Mouse (Mus musculus) midbrain, embryonic 11.5 days (tissue): Measurements from ENCODE around the gene Neto2. TPM values are rescaled to one million over a fixed set of nuclear protein-coding genes. Genes with fewer than 3 reads are reported as not detected.

Experiments used
- ATAC-seq: fragments of 200-750 bp; cut with Nextera tagmentation; 2 replicates; pipeline ENCODE4 v1.8.0; 2017; ENCODE audit warnings: moderate TSS enrichment, moderate library complexity; ENCODE audit not compliant: low FRiP score
- DNase-seq: peaks from one replicate; pipeline ENCODE4 v3.0.0; 2015; ENCODE audit warnings: low spot score; ENCODE audit errors: missing footprints
- H3K27ac ChIP-seq: fragments of 300-500 bp; sonication (generic); 2 replicates; pipeline ENCODE4 v1.5.1; 2014; ENCODE audit warnings: low read depth, low read length
- H3K27me3 ChIP-seq: fragments of 300-500 bp; sonication (generic); 2 replicates; pipeline ENCODE4 v1.6.1; 2014; ENCODE audit warnings: mild to moderate bottlenecking, low read length, moderate library complexity, mixed read lengths; ENCODE audit not compliant: control insufficient read depth, insufficient read depth
- H3K36me3 ChIP-seq: fragments of 300-500 bp; sonication (generic); 2 replicates; pipeline ENCODE4 v1.6.1; 2014; ENCODE audit warnings: mild to moderate bottlenecking, low read length, moderate library complexity, mixed read lengths; ENCODE audit not compliant: control insufficient read depth, insufficient read depth
- H3K4me1 ChIP-seq: fragments of 300-500 bp; sonication (generic); 2 replicates; pipeline ENCODE4 v1.6.1; 2014; ENCODE audit warnings: low read length; ENCODE audit not compliant: control insufficient read depth, insufficient read depth
- H3K4me2 ChIP-seq: fragments of 300-500 bp; sonication (generic); 2 replicates; pipeline ENCODE4 v1.6.1; 2014; ENCODE audit warnings: mild to moderate bottlenecking, moderate library complexity
- H3K4me3 ChIP-seq: fragments of 300-500 bp; sonication (generic); 2 replicates; pipeline ENCODE4 v1.5.1; 2014; ENCODE audit warnings: low read depth, low read length
- H3K9ac ChIP-seq: fragments of 300-500 bp; sonication (generic); 2 replicates; pipeline ENCODE4 v1.6.1; 2014; ENCODE audit warnings: low read length
- H3K9me3 ChIP-seq: fragments of 300-500 bp; sonication (generic); 2 replicates; pipeline ENCODE4 v1.6.1; 2016; ENCODE audit warnings: low read length; ENCODE audit not compliant: control insufficient read depth
- WGBS: fragments of 180-500 bp; shearing (Covaris S2); extraction: QIAGEN DNeasy Blood & Tissue Kit; methylation state at CpG from one replicate; pipeline ENCODE4 v1.1.7; 2014; 5-methylcytosine and 5-hydroxymethylcytosine counted together
- polyA plus RNA-seq: library from polyadenylated mRNA; unstranded; fragments of >200 nt; fragmentation: Nextera tagmentation; extraction: Ambion mirVana; gene quantifications from 2 replicates; pipeline ENCODE4 v1.2.1, GENCODE M21; 2014

The Neto2 gene
- polyA plus RNA-seq, 1 experiment from 2014 or later = 35.0 TPM

- no peak for ATAC-seq
- Histone ChIP-seq H3K9ac (no peak overlapping the region), H3K27ac (no peak overlapping the region), H3K9me3 (no peaks in the 10 kb centered on the region), H3K4me3 (no peak overlapping the region), H3K27me3 (no peaks in the 10 kb centered on the region), H3K4me2 (no peak overlapping the region), H3K4me1 (no peaks in the 10 kb centered on the region), H3K36me3 (no peaks in the 10 kb centered on the region)
- DNase-seq = no peak
These were observed 92.9 kb downstream of the Neto2 start for GRCm38 (mm10) chr8:85607804-85608203.

- Histone ChIP-seq H3K4me2 (no peak overlapping the region), H3K27ac (no peak overlapping the region), H3K9ac (no peak overlapping the region), H3K9me3 (no peaks in the 10 kb centered on the region), H3K27me3 (no peaks in the 10 kb centered on the region), H3K4me3 (no peak overlapping the region), H3K4me1 (no peaks in the 10 kb centered on the region), H3K36me3 (no peaks in the 10 kb centered on the region)
- DNase-seq = no peak
- 65% methylated on average over 1 of the region's 1 CpGs for WGBS
- ATAC-seq = no peak
These were observed 93.8 kb downstream of the Neto2 start for GRCm38 (mm10) chr8:85606974-85607373.

- H3K27me3 ChIP-seq = no peaks in the 10 kb centered on the region
- H3K9me3 ChIP-seq = no peaks in the 10 kb centered on the region
- H3K36me3 ChIP-seq = no peaks in the 10 kb centered on the region
- no peak overlapping the region for H3K27ac ChIP-seq
- 89% methylated on average over 3 of the region's 3 CpGs for WGBS
- H3K4me2 ChIP-seq = no peak overlapping the region
- no peak overlapping the region for H3K4me3 ChIP-seq
- ATAC-seq (no peak), DNase-seq (no peak)
- H3K4me1 ChIP-seq = no peaks in the 10 kb centered on the region
- H3K9ac ChIP-seq = no peak overlapping the region
These were observed 94.2 kb downstream of the Neto2 start for GRCm38 (mm10) chr8:85606561-85606960.

DNA sequence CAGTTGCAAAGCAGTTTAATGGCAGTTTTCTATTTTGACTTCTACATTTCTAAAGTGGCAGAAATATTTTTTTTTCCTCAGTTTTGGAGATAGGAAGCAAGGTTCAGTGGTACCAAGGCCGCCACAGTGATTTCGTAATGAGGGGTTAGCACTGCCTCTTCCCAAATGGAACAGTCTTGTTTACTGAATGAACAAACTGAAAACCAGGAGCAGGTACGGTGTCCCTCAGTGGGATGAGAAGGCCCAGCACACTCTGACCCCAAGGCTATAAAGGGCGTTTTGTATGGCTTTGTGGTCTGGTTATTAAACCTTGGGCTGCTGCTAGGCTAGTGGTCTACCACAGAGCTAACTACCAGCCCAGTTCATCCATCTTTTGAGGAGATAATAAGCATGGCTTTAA lies 96.5 kb downstream of the Neto2 start:
- H3K9ac ChIP-seq = no peak overlapping the region
- H3K27me3 ChIP-seq = no peaks in the 10 kb centered on the region
- H3K36me3 ChIP-seq = no peaks in the 10 kb centered on the region
- no peak overlapping the region for H3K4me3 ChIP-seq
- DNase-seq (no peak), ATAC-seq (no peak)
- no peaks in the 10 kb centered on the region for H3K9me3 ChIP-seq
- H3K4me2 ChIP-seq = no peak overlapping the region
- 85% methylated on average over 4 of the region's 4 CpGs for WGBS
- no peak overlapping the region for H3K27ac ChIP-seq
- no peaks in the 10 kb centered on the region for H3K4me1 ChIP-seq

- no peak overlapping the region for H3K27ac ChIP-seq
- H3K27me3 ChIP-seq = no peaks in the 10 kb centered on the region
- DNase-seq (peak; percentile 92), ATAC-seq (peak; percentile 54; the same call in 1 of the 2 replicates)
- no peak overlapping the region for H3K4me2 ChIP-seq
- no peak overlapping the region for H3K9ac ChIP-seq
- H3K9me3 ChIP-seq = no peaks in the 10 kb centered on the region
- H3K4me3 ChIP-seq = no peak overlapping the region
- H3K36me3 ChIP-seq = no peaks in the 10 kb centered on the region
- 44% methylated on average over 8 of the region's 8 CpGs for WGBS
- H3K4me1 ChIP-seq = no peaks in the 10 kb centered on the region
These were observed 97.4 kb downstream of the Neto2 start for GRCm38 (mm10) chr8:85603203-85603895.

- WGBS = 73% methylated on average over 4 of the region's 4 CpGs
- ATAC-seq = no peak
- H3K4me1 ChIP-seq = no peaks in the 10 kb centered on the region
These were observed 98.0 kb downstream of the Neto2 start for GRCm38 (mm10) chr8:85602737-85603136.

GRCm38 (mm10) chr8:85601741-85602140 lies 99.0 kb downstream of the Neto2 start:
- Histone ChIP-seq H3K9me3 (no peaks in the 10 kb centered on the region), H3K27ac (no peak overlapping the region), H3K4me1 (no peaks in the 10 kb centered on the region), H3K9ac (no peak overlapping the region), H3K36me3 (no peaks in the 10 kb centered on the region), H3K27me3 (no peaks in the 10 kb centered on the region), H3K4me3 (no peak overlapping the region), H3K4me2 (no peak overlapping the region)
- ATAC-seq (no peak), DNase-seq (no peak)
- 79% methylated on average over 8 of the region's 8 CpGs for WGBS

More at GRCm38 (mm10) chr8:85602737-85603136, 98.0 kb downstream of the Neto2 start:
- Histone ChIP-seq H3K9ac (no peak overlapping the region), H3K9me3 (no peaks in the 10 kb centered on the region), H3K36me3 (no peaks in the 10 kb centered on the region), H3K27ac (no peak overlapping the region), H3K27me3 (no peaks in the 10 kb centered on the region), H3K4me3 (no peak overlapping the region), H3K4me2 (no peak overlapping the region)
- no peak for DNase-seq

DNA sequence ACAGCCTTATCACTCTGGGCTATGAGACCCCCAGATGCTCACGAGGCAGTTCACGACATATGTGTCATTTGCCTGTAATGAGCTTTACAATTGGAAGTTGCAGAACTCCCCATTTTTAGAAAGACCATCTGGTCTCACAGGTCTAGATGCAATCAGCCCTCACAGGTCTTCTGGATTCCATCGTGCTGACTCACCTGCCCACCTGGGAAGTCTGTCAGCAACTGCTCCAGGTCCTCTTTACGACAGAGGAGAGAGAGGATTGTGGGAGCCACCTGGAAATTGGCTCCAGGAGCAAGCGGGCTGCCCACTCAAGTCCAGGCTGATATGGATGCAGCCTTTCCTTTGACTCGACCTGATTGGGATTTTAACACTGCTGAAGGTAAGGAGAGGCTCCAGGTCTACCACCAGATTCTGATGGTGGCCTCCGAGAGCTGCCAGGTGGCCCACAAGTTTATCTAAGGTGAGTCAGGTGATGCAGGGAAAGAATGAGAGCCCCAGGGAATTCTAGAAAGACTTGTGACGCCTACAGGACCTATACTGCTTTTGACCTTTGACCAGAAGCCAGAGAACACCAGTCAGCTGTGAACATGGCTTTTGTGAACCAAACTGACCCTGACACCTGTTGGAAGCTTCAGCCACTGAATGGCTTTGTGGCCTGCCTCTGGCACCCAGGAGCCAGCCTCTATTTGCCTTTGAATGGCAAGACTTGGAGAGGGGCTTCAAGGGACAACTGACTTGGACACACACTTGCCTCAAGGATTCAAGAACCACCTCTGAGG lies 103.1 kb downstream of the Neto2 start:
- 74% methylated on average over 8 of the region's 8 CpGs for WGBS
- H3K27me3 ChIP-seq = no peaks in the 10 kb centered on the region
- DNase-seq = no peak

DNA sequence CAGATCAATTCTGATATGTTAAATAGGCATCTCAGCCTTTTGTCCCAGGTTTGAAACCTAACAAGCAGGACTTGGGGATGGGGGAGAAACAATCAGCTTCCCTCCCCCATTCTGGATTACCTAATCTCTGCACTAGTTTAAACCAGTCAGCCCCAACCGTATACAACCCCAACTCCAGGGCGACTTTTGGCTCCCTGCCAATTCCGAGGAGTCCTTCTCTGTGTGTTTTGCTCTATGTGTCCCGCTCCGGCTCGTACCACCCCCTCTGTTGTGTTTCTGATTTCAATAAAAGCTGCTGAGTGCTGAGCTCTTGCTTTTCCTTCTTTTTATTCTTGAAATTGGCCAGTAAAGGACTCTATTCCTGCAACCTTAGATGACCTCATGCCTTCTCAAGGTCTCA lies 105.3 kb downstream of the Neto2 start:
- 70% methylated on average over 6 of the region's 6 CpGs for WGBS
- DNase-seq = no peak

More for the DNA sequence above, 103.1 kb downstream of the Neto2 start:
- Histone ChIP-seq H3K27ac (no peak overlapping the region), H3K9ac (no peak overlapping the region), H3K4me3 (no peak overlapping the region), H3K4me2 (no peak overlapping the region), H3K36me3 (no peaks in the 10 kb centered on the region), H3K9me3 (no peaks in the 10 kb centered on the region), H3K4me1 (no peaks in the 10 kb centered on the region)
- ATAC-seq = no peak

More for the DNA sequence above, 105.3 kb downstream of the Neto2 start:
- Histone ChIP-seq H3K4me1 (no peaks in the 10 kb centered on the region), H3K4me2 (no peak overlapping the region), H3K9ac (no peak overlapping the region), H3K36me3 (no peaks in the 10 kb centered on the region), H3K4me3 (no peak overlapping the region), H3K27ac (no peak overlapping the region), H3K9me3 (no peaks in the 10 kb centered on the region), H3K27me3 (no peaks in the 10 kb centered on the region)
- no peak for ATAC-seq
